Mouse (Mus musculus): Measurements from ENCODE around the gene Nfil3.

Nfil3 gene

DNA sequence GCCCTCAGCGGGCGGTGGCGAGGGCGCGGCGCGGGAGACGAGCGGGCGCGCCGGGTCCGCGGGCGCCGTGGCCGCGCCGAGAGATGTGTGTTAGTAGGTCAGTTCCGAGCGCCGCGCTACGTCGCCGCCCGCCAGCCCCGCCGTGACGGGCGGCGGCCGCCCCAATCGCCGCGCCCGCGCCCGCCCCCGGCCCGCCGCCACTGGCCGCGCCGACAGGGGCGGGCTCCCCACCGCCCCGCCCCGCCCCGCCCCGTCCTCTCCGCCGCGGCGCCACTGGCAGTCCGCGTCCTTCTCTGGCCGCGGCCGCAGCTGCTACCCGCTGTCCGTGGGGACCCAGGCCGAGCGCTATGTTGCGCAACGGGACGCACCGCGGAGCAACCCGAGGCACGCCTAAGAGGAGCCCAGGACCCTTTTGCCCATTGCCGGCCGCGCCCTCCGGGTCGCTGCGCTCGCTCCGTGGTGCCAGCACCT, at the start of gene Nfil3:
TSS of gene Nfil3 (minus strand) at position 123 of the 471 bp plus-strand sequence.
- DNase-seq (ENCODE audit: low read depth) = peak; percentile 68

DNA sequence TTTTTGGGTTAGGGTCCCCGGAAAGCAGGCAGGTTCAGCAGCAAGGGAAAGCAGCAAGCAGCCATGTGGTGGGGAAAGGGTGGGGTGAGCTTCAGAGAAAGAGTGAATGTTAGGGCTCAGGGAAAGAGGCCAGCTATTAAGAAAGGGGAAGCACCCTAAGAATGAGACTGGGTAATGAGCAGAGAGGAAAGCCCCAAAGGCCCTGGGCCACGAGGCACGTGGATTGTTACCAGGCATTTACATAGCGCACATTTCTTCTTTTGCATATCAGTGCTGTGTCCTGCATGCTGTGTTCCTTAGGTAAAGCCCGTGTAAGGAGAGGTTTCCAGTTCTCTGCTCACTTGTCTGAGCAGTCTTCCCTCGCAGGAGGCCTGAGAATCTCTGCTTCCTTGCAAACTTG, 43.4 kb upstream of the Nfil3 start:
- no peak for DNase-seq (ENCODE audit: low read depth)

DNA sequence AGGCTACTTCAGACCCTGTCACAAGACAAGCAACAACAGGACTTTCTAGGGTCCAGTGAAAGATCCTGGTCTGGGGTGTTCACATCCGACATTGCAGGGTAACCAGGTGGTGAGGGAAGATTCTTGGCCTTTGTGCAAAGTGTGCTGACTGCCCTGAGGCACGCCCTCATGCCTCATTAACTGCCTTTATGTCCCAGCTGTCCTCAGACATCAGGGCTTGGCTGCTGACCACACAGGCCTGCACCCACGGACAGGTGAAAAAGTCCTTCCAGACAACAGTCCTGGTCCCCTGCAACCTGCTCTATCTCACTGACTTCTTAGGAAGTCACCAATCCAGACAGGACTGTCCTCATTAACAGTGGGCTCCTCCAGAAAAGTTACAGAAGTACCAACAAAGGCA, 39.4 kb upstream of the Nfil3 start:
- DNase-seq (ENCODE audit: low read depth) = no peak

DNA sequence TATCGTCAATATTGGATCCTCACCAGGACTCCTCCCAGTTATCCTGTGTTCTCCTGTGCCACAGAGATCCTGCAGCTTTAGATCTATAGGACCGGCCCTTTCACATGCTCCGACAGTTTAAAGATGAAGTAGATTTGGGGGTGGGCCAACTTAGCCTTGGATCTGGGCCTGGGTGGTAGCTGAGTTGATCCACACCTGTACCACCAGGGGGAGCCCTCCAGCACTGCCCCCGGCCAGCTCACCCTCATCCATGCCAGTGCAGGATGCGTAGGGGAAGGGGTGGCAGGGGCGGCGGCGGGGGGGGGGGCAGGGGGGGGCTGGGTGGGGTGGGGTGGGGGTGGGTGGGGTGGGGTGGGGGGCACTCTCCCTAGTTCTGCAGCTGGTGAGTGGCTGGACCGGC, 38.7 kb upstream of the Nfil3 start:
- DNase-seq (ENCODE audit: low read depth) = peak; percentile 52

DNA sequence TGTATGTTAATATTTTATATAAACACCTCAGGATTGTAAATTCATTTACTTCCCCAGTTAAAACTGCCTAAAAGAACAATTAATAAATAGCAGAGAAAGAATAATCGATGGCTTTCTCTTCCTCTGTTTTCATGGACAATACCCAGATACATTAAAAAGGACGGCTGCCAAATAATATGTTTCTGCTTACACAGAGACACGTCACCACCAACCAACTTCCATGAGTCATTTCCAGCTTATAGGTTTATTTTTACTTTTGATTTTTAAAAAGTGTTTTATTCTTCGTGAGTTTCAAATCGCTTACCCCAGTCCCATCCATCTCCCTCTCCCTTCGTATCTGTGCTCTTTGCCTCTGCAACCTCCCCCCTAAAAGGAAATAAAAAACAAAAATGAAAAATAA, 38.1 kb upstream of the Nfil3 start:
- DNase-seq (ENCODE audit: low read depth) = no peak

DNA sequence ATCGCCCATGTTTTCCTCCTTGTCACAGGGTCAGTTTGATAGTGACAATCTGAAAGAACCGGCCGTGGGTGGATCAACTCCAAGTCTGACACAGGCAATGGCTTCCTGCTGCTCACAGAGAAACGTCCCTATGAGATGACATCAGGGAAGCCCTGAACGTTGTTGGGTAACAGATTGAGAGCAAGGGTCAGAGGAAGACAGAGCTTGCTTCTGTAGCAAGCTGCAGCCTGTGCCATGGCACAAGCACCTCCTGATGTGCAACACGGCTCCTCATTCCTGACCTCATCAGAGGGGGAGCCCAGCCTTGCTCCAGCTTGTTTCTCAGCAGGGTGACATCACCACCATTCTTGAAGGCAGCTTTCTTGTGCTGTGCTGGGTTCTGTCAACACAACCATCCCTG, 37.1 kb upstream of the Nfil3 start:
- no peak for DNase-seq (ENCODE audit: low read depth)

DNA sequence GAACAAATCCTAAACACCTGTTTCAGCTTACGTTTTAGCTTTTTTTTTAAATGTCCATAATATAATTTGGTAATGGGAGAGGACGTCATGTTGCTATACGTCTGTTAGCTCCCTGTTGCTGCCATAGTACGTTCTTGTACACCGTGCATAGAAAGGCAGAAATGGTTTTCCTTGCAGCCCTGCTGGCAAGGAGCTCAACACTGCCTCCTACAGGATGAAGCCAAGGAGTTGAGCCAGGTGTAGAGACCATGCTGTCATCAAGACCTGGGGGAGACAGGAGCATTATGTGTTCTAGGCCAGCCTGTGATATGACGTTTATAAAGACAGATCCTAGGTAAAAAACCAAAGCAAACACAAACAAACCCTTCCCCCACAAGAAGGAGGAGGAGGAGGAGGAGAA, 36.2 kb upstream of the Nfil3 start:
- DNase-seq (ENCODE audit: low read depth) = peak; percentile 36

DNA sequence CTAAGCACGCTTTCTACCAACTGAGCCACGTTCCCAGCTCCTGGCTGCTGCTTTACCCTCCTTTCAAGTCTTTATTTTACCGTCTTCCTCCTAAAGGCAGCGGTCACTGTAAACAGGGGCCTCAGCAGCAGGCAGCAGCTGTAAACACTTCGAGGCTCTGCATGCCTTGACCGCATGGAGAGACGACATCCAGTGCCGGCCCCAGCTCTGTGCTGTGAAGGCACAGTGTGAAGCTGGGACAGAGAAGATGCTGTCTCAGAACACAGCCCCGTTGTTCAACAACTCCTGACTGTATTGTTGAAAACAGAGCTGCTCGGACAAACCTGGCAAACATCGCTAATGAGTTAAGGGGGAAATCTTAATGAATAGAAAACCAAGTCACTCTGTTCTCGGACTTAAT, 30.6 kb upstream of the Nfil3 start:
- DNase-seq (ENCODE audit: low read depth) = no peak

DNA sequence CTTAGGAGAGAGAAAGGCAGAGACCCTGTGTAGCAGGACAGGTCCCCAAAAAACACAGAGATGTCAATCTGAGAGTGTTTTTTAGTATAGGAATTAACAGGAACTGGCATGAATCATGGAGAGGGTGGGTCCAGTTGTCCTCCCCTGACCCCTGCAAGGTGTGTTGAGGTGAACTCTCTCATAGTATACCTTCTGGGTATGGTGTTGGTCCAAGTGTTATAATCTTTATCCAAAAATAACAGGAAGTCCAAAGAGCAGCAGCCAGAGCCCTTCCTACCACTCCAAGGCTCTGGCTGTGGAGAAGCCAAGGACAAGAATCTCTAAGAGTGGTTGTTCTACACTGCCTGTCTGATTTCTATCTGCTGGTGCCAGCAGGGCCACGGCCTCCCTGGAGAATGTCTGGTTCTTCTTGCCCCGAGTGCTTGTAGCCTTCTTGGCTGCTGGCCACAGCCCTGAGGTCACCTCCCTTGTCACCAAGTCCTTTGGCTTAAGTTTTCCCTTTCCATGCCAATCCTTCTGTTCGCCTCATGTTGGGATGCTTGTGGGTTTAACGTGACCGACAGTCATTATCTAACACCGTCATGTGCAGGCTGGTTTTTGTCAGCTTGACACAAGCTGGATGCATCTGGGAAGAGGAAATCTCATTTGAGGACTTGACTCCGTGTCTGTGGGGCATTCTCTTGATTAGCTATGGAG, 27.8 kb upstream of the Nfil3 start:
- DNase-seq (ENCODE audit: low read depth) = no peak

DNA sequence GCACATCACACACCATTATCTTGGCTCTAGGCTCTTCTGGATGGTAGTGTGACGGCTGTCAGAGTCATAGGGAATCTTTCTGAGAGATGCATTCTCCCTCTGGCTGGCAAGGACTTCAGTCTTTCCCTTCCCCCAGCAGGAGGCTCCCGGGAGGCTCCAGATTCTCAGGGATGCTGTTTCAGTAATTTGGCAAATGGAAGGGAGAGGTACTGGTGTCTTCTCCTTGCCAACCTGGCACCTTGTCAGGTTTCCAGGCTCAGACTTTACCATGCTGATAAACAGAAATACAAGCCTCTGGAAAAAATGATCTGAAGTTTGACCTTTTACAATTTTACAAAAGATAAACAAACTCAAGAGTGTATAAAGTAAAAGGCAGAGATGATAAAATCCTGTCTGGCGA, 26.9 kb upstream of the Nfil3 start:
- no peak for DNase-seq (ENCODE audit: low read depth)

DNA sequence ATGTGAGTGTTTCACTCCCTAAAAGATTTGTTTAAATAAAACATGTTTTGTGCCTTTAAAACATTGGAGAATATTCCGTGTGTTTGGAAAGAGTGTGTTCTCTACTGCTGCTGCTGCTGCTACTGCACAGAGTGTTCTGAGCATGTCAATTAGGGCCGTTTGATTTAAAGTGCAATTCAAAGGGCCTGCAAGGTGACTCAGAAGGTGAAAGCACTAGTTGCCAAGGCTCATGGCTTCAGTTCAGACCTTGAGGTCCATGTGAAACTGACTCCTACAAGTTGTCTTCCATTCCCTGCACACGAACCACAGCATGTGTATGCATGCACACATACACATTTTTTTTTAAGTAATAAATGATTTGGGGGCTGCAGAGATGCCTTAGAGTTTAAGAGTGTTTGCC, 22.4 kb upstream of the Nfil3 start:
- no peak for DNase-seq (ENCODE audit: low read depth)

DNA sequence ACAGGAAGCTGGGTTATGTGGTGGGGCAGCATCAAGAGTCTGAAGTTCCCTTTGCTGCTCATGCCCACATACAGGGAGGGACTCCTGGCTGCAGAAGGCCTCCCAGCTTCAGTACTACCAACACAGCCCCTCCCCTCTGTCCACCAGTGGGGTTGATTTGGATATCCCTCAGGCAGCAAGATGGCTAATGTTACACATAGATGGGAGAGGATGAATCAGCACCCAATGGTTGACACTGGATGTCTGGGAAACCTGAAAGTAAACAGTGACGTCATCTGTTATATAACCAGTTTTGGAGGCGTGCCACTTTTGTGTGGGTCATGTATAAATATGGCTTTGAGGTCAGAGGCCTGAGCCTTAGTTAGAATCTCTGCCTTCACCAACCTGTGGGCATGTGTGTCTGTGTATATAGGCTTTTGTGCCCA, 20.6 kb upstream of the Nfil3 start:
- no peak for DNase-seq (ENCODE audit: low read depth)

DNA sequence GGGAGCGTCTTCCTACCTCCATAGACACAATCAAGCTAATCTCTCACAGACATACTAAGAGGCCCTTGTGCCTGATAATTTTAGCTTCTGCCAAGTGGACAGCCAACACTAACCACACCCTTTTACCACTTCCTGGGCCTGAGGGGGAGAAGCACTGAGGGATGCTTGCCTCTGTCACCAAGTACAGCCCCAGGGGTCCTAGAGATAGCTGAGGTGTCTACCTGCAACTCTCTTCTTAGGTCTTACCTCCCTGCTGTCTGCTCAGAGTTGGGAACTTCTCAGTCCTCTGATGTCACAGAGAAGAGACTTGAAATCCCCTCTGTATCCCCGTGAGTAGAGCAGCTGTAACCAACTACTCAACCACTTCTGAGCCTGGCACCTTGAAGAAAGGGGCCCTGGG, 19.6 kb upstream of the Nfil3 start:
- no peak for DNase-seq (ENCODE audit: low read depth)

DNA sequence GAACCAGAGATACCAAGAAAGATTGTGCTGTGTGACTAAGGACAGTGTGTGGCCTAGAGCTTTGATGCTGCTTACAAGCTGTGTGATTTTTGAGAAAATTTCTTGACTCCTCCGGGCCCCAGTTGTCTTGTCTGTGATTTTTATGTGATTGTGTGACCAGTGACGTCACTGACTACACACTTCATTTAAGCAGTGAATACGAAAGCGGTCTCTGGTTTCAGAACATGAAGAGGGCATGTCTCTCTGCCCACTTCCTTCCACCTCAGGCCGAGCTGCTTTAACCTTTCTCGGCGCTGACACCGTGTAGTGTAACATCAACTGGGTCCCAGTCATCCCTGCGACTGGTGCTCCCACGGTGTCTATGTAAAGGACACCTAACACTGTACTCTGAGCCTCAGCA, 17.7 kb upstream of the Nfil3 start:
- peak; percentile 31 for DNase-seq (ENCODE audit: low read depth)

DNA sequence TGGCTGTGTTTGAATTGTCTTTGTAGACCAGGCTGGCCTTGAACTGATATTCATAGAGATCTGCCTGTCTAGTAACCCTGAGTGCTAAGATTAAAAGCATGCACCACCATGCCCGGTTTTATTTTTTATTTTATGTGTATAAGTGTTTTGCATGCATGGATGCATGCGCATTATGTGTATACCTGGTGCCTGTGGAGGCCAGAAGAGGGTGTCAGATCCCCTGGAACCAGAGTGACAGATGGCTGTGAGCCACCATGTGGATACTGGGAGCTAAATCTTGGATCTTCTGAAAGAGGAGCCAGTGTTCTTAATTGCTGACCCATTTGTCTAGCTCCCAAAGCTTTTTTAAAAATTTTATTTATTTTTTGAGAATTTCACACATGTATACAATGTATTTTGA, 16.9 kb upstream of the Nfil3 start:
- DNase-seq (ENCODE audit: low read depth) = no peak

DNA sequence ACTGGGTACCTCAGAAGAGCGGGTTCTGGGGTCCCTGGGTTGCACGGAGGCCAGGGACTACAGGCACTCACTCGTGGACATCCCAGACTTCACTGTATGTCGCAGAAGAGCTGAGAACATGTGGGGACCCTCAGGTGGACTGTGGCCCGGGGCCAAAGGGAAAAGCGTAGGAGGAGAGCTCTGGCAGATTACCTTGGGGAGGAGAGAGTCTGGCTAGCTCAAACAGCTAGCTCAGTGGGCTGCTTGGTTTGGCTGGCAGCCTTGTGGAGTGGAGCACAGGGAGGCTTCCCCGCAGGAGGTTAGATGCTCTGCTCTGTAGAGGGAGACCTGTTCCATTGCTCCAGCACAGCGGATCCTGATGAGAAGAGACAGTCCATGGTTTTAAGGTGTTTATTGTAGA, 15.3 kb upstream of the Nfil3 start:
- DNase-seq (ENCODE audit: low read depth) = no peak

DNA sequence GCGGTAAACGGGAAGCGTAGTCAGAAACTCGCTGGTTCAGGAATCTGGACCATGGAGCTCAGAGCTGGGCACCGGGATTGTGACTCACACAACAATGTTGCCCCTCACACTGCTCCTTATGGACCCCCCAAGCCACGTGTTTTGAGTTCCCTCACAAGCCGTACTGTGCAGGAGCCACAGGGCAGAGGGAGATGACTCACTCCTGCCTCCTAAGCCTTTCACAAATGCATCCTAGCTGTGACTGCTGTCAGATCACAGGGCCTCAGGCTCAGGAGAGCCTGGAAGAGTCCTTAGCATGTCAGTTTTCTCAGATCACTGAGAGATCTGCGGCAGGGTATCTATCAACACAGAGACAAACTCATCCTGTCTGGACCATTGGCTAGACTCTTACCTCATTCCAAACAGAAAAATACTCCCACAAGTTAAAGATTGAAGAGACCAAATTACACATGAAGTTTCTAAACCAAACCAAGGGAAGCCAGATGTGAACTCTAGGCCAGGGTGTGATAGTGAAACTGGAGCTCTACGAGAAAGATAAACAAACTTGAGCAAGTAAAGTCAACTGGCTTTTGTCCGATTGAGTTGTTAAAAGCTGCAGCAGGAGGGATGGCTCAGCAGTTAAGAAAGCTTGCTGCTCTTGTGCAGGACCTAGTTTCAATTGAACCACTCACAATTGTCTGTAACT, 13.5 kb upstream of the Nfil3 start:
- DNase-seq (ENCODE audit: low read depth) = no peak

DNA sequence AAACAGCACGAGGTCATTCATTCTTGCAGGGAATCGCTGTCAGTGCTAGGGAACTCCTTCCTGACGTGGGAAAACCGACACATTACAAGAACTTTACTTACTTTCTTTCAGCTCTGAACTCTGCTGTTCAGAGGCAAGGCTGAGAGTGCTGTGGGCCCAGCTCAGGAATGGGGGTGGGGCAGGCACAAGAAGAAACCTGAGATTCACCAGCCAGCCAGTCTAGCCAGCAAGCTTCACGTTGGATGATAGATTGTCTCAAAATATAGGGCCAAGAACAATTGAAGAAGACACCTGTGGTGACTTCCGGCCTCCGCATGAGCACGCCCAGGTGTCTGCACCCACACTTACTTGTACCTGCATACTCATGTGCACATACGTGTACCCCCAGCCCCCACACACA, 9.3 kb upstream of the Nfil3 start:
- no peak for DNase-seq (ENCODE audit: low read depth)

DNA sequence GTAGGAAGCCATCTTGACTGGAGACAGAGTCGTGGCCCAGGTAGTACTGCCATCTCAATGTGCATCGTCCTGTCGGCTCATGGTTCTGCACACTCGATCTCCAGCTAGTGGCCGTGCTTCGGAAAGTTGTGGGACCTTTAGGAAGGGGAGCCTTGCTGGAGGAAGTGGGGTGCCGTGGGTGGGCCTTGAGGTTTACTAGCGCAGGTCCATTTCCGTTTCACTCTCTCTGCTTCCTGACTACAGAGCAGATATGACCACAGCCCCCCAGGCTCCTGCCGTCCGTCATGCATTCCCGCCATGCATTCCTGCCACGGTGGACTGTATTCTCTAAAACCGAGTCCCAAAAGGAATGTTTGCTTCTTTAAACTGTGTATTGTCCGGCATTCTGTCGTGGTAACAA, 8.1 kb upstream of the Nfil3 start:
- peak; percentile 13 for DNase-seq (ENCODE audit: low read depth)

DNA sequence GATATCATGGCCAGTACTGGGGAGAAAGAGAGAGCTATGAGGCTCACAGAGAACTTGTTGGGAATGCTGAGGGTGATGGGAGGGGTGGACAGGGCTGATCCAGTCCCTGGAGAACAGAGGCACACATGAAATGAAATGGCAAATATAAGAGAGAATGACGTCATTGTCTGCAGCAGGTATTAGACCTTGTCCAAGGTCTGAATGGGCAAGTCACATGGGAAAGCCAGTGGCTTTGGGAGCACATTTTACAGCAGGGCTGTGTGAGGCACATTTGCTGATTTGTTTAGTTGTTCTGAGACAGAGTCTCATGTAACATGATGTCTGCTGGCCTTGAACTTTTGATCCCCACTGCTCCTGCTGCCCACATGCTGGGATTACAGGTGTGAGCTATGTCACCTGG, 7.0 kb upstream of the Nfil3 start:
- no peak for DNase-seq (ENCODE audit: low read depth)

DNA sequence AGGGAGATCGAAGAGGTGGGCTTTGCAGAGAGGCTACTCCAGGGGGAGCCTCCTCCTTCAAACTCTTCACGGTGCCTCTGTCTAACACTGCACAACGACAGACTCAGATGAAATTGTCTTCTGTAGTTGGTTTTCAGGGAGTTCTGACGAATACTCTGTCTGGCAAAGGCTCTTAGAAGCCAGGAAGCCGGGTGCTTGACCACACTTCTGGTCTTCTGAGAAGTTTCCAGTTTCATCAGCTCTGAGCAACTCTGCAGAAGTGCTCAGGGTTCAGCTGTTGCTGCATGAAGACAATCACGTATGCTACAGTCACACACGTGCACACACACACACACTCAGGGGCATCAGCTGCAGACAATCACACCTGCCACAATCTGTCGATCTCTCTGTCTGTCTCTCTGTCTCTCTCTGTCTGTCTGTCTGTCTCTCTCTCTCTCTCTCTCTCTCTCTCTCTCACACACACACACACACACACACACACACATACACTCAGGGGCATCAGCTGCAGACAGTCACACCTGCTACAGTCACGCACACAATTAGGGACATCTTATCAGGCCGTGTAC, 5.4 kb upstream of the Nfil3 start:
- no peak for DNase-seq (ENCODE audit: low read depth)

DNA sequence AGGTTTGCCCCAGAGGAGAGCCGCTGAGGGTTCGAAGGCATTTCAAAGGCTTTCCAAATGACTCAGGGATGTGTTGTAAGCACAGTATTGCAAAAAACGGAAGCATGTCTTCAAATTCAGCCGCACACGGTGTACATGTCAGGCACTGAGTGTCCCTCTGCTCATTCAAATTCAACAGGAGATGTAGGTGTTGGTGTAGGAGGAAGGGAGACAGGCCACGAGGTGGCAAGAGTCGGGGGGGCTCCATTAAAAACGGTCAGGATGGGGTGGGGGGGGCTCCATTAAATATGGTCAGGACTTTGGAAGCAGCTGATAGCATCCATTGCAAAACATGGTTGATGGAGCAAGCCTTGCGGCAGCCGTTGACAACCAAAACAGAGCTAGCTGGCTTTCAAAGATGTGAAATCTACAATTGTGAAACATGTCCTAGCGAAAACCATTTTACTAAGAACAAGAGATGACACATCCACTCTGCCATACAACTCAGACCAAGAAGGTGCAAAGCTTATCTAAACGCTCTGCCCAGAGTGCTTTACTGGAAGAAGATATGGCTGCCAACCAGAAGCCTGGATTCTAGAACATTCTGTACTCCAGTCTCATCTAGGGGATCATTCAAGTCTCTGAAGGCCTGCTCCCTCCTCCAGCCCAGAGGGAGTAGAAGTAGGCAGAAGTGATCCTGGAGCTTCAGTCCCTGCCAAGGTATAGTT, 4.8 kb upstream of the Nfil3 start:
- DNase-seq (ENCODE audit: low read depth) = no peak

DNA sequence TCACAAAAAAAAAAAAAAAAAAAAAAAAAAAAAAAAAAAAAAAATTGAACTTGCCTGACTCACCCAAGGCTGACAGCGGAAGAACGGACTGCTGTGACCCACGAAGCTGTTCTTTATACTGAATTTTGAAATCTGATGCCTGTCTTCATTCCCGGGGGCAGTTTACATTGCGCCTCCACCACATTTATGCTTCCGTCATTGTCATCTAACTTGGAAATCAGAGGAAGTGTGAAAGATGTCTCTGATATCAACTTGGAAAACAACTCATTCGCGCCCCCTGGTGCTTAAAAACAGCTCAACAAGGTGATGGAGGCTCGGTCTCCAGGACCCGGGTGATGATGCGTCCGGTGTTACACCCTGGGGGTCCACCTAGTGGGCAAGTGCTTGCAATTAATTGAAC, 1.8 kb upstream of the Nfil3 start:
- peak; percentile 92 for DNase-seq (ENCODE audit: low read depth)

Measured in naive thymus-derived CD4-positive, alpha-beta T cell, adult 2 months (primary cell).